Mouse (Mus musculus): ENCODE measurements around the gene Col4a3bp. TPM values are rescaled to one million over a fixed set of nuclear protein-coding genes. Genes with fewer than 3 reads are reported as not detected.

Col4a3bp gene
- total RNA-seq, 2 experiments from 2014 or later = 68.3 to 68.5 TPM

GRCm38 (mm10) chr13:96677071-96677470, 134.7 kb downstream of the Col4a3bp start:
- no peak for TF ChIP-seq CTCF (IDR thresholded peaks at IDR 0.05)
- intact Hi-C loops (cut with DNase I) = no loop called here

GRCm38 (mm10) chr13:96678616-96679015, 136.2 kb downstream of the Col4a3bp start:
- intact Hi-C loops (cut with DNase I) = no loop called here
- TF ChIP-seq CTCF (IDR thresholded peaks at IDR 0.05) = no peak
- DNase-seq (ENCODE audit: extremely low spot score in 1 of 2, low spot score in 2 of 2) = no peak
- no peak overlapping the region for H3K27ac ChIP-seq
- H3K4me3 ChIP-seq = no peak overlapping the region

More at GRCm38 (mm10) chr13:96677071-96677470, 134.7 kb downstream of the Col4a3bp start:
- Histone ChIP-seq H3K27ac (no peak overlapping the region), H3K4me3 (no peak overlapping the region)
- DNase-seq (ENCODE audit: extremely low spot score in 1 of 2, low spot score in 2 of 2) = no peak

GRCm38 (mm10) chr13:96680163-96681087, 138.0 kb downstream of the Col4a3bp start:
- no peak overlapping the region for H3K4me3 ChIP-seq
- peak overlapping the region; percentile 58; the same call in 1 of the 2 replicates for H3K27ac ChIP-seq
- peak in 1 of 2 experiments; percentile 41 for DNase-seq (ENCODE audit: extremely low spot score in 1 of 2, low spot score in 2 of 2)
- no peak for TF ChIP-seq CTCF (IDR thresholded peaks at IDR 0.05)
- intact Hi-C loops (cut with DNase I) = loop anchor here (5.0 kb wide), 1 partner anchor 327 kb away; no protein-coding TSS in a partner anchor

- intact Hi-C loops (cut with DNase I) = loop anchor here (5.0 kb wide), 1 partner anchor 326 kb away; no protein-coding TSS in a partner anchor
- H3K4me3 ChIP-seq = no peak overlapping the region
- peak overlapping the region; percentile 58; the same call in 1 of the 2 replicates for H3K27ac ChIP-seq
- no peak for DNase-seq (ENCODE audit: extremely low spot score in 1 of 2, low spot score in 2 of 2)
- no peak for TF ChIP-seq CTCF (IDR thresholded peaks at IDR 0.05)
Measured at GRCm38 (mm10) chr13:96681088-96681620, 138.7 kb downstream of the Col4a3bp start.

GRCm38 (mm10) chr13:96684779-96685178, 142.4 kb downstream of the Col4a3bp start:
- no peak overlapping the region for H3K4me3 ChIP-seq
- H3K27ac ChIP-seq = no peak overlapping the region
- TF ChIP-seq CTCF (IDR thresholded peaks at IDR 0.05) = no peak
- DNase-seq (ENCODE audit: extremely low spot score in 1 of 2, low spot score in 2 of 2) = no peak
- intact Hi-C loops (cut with DNase I) = loop anchor here (2.0 to 5.0 kb wide), 2 partner anchors 248 to 323 kb away; no protein-coding TSS in a partner anchor

GRCm38 (mm10) chr13:96687261-96687660, 144.8 kb downstream of the Col4a3bp start:
- H3K4me3 ChIP-seq = no peak overlapping the region
- DNase-seq (ENCODE audit: extremely low spot score in 1 of 2, low spot score in 2 of 2) = no peak
- no peak for TF ChIP-seq CTCF (IDR thresholded peaks at IDR 0.05)
- no peak overlapping the region for H3K27ac ChIP-seq
- intact Hi-C loops (cut with DNase I) = no loop called here

Other genes with a start within 250 kb of the Col4a3bp start
- gene Poc5, start 154.3 kb upstream of the Col4a3bp start, total RNA-seq (2021) = 10 to 100 TPM; 30.7 to 35.1 TPM
- under 1 TPM; 0.14 to 0.23 TPM for gene Ankdd1b, start 71.4 kb upstream of the Col4a3bp start, total RNA-seq (2021)
- not detected for gene Gm17622, start 51.9 kb upstream of the Col4a3bp start, total RNA-seq (2021)
- 10 to 100 TPM; 11.8 to 13.6 TPM for gene Polk, start within 50 bp of the Col4a3bp start, total RNA-seq (2021)
- 100 to 1,000 TPM; 157 to 159 TPM for gene Hmgcr, start 128.3 kb downstream of the Col4a3bp start, total RNA-seq (2021)
- under 1 TPM in 1 of 2 experiments, not detected in 1; 0.57 TPM for gene Ankrd31, start 205.7 kb downstream of the Col4a3bp start, total RNA-seq (2021)

All from left cerebral cortex, adult 2 months (tissue).